Mouse (Mus musculus) hindbrain, embryonic 13.5 days (tissue): ENCODE measurements around the gene Thbs3. TPM values are rescaled to one million over a fixed set of nuclear protein-coding genes. Genes with fewer than 3 reads are reported as not detected.

Experiments used
- ATAC-seq: fragments of 200-750 bp; cut with Nextera tagmentation; 2 replicates; pipeline ENCODE4 v1.8.0; 2017; ENCODE audit warnings: moderate TSS enrichment; ENCODE audit not compliant: low FRiP score
- H3K27ac ChIP-seq: fragments of 300-500 bp; sonication (generic); 2 replicates; pipeline ENCODE4 v1.5.1; 2015; ENCODE audit warnings: inconsistent platforms, mild to moderate bottlenecking, moderate library complexity
- H3K27me3 ChIP-seq: fragments of 300-500 bp; sonication (generic); 2 replicates; pipeline ENCODE4 v1.6.1; 2015; ENCODE audit warnings: mild to moderate bottlenecking, inconsistent platforms
- H3K36me3 ChIP-seq: fragments of 300-500 bp; sonication (generic); 2 replicates; pipeline ENCODE4 v1.6.1; 2015; ENCODE audit warnings: mild to moderate bottlenecking, inconsistent platforms
- H3K4me1 ChIP-seq: fragments of 300-500 bp; sonication (generic); replicated peaks from 2 replicates; pipeline ENCODE4 v1.6.1; 2015; ENCODE audit warnings: inconsistent platforms
- H3K4me2 ChIP-seq: fragments of 300-500 bp; sonication (generic); 2 replicates; pipeline ENCODE4 v1.6.1; 2015; ENCODE audit warnings: inconsistent platforms, mild to moderate bottlenecking, moderate library complexity
- H3K4me3 ChIP-seq: fragments of 300-500 bp; sonication (generic); 2 replicates; pipeline ENCODE4 v1.5.1; 2015; ENCODE audit warnings: mild to moderate bottlenecking, inconsistent platforms
- H3K9ac ChIP-seq: fragments of 300-500 bp; sonication (generic); 2 replicates; pipeline ENCODE4 v1.6.1; 2015; ENCODE audit warnings: mild to moderate bottlenecking, inconsistent platforms
- H3K9me3 ChIP-seq: fragments of 300-500 bp; sonication (generic); 2 replicates; pipeline ENCODE4 v1.6.1; 2016; ENCODE audit warnings: inconsistent platforms
- WGBS: fragments of 180-500 bp; shearing (Covaris S2); methylation state at CpG from one replicate; pipeline ENCODE4 v1.1.7; 2015; 5-methylcytosine and 5-hydroxymethylcytosine counted together
- polyA plus RNA-seq: library from polyadenylated mRNA; unstranded; fragments of >200 nt; fragmentation: Nextera tagmentation; extraction: Ambion mirVana; gene quantifications from 2 replicates; pipeline ENCODE4 v1.2.1, GENCODE M21; 2015

The Thbs3 gene
- polyA plus RNA-seq, 1 experiment from 2014 or later, result 53.5 TPM

GRCm38 (mm10) chr3:89183058-89183958 lies 31.7 kb upstream of the Thbs3 start, which contains the start of gene Fam189b:
Gene Fam189b, plus strand, starts transcription at chr3:89183143.
- Histone ChIP-seq H3K9ac (peak within 1 kb of the TSS; percentile 90), H3K4me3 (peak within 1 kb of the TSS; percentile 65), H3K27me3 (0 out of 2 replicates have a peak, but pooled peaks cover 7% of the 10 kb centered on the region), H3K36me3 (peaks cover 49% of the 10 kb centered on the region), H3K4me1 (peaks cover 54% of the 10 kb centered on the region), H3K4me2 (peak within 1 kb of the TSS; percentile 95), H3K27ac (peak within 1 kb of the TSS; percentile 95), H3K9me3 (no peaks in the 10 kb centered on the region)
- WGBS, result 4% methylated on average over 39 of the region's 39 CpGs
- peak; percentile 93 for ATAC-seq

- ATAC-seq, result 0 out of 2 replicates have a peak, but pooled peaks have one; percentile 3
- 77% methylated on average over 6 of the region's 6 CpGs for WGBS
- Histone ChIP-seq H3K4me3 (peak overlapping the region; percentile 65), H3K4me1 (peaks cover 47% of the 10 kb centered on the region), H3K27ac (peak overlapping the region; percentile 95), H3K9me3 (no peaks in the 10 kb centered on the region), H3K9ac (peak overlapping the region; percentile 90), H3K4me2 (peak overlapping the region; percentile 95), H3K27me3 (0 out of 2 replicates have a peak, but pooled peaks cover 8% of the 10 kb centered on the region), H3K36me3 (peaks cover 53% of the 10 kb centered on the region)
These were observed 31.0 kb upstream of the Thbs3 start for GRCm38 (mm10) chr3:89183959-89184315.

GRCm38 (mm10) chr3:89187197-89187596 lies 27.8 kb upstream of the Thbs3 start:
- WGBS, result 32% methylated on average over 23 of the region's 23 CpGs
- no peak overlapping the region for H3K4me2 ChIP-seq

GRCm38 (mm10) chr3:89187690-89188477 lies 27.1 kb upstream of the Thbs3 start:
- 0 out of 2 replicates have a peak, but pooled peaks cover 8% of the 10 kb centered on the region for H3K27me3 ChIP-seq
- 65% methylated on average over 18 of the region's 18 CpGs for WGBS
- no peak overlapping the region for H3K4me3 ChIP-seq
- H3K4me1 ChIP-seq, result peaks cover 34% of the 10 kb centered on the region
- no peak overlapping the region for H3K27ac ChIP-seq
- H3K9ac ChIP-seq, result no peak overlapping the region
- ATAC-seq, result no peak
- H3K9me3 ChIP-seq, result no peaks in the 10 kb centered on the region
- H3K4me2 ChIP-seq, result no peak overlapping the region
- peaks cover 19% of the 10 kb centered on the region for H3K36me3 ChIP-seq

More at GRCm38 (mm10) chr3:89187197-89187596, 27.8 kb upstream of the Thbs3 start:
- peaks cover 22% of the 10 kb centered on the region for H3K36me3 ChIP-seq
- no peak overlapping the region for H3K4me3 ChIP-seq
- no peaks in the 10 kb centered on the region for H3K9me3 ChIP-seq
- H3K4me1 ChIP-seq, result peaks cover 40% of the 10 kb centered on the region
- ATAC-seq, result no peak
- peak overlapping the region; percentile 39 for H3K9ac ChIP-seq
- no peak overlapping the region for H3K27ac ChIP-seq
- H3K27me3 ChIP-seq, result 0 out of 2 replicates have a peak, but pooled peaks cover 8% of the 10 kb centered on the region

GRCm38 (mm10) chr3:89188478-89188875 lies 26.5 kb upstream of the Thbs3 start:
- Histone ChIP-seq H3K4me3 (no peak overlapping the region), H3K27ac (no peak overlapping the region), H3K36me3 (peaks cover 19% of the 10 kb centered on the region), H3K9me3 (no peaks in the 10 kb centered on the region), H3K4me2 (no peak overlapping the region), H3K27me3 (0 out of 2 replicates have a peak, but pooled peaks cover 8% of the 10 kb centered on the region), H3K9ac (no peak overlapping the region), H3K4me1 (peaks cover 30% of the 10 kb centered on the region)
- ATAC-seq, result no peak
- 63% methylated on average over 12 of the region's 12 CpGs for WGBS

- Histone ChIP-seq H3K4me2 (no peak overlapping the region), H3K4me3 (no peak overlapping the region), H3K9me3 (no peaks in the 10 kb centered on the region), H3K36me3 (peaks cover 19% of the 10 kb centered on the region), H3K4me1 (peaks cover 12% of the 10 kb centered on the region), H3K27me3 (0 out of 2 replicates have a peak, but pooled peaks cover 8% of the 10 kb centered on the region), H3K27ac (no peak overlapping the region), H3K9ac (no peak overlapping the region)
- no peak for ATAC-seq
- WGBS, result 91% methylated on average over 8 of the region's 8 CpGs
These were observed 24.5 kb upstream of the Thbs3 start for GRCm38 (mm10) chr3:89190436-89190835.

GRCm38 (mm10) chr3:89193351-89193750 lies 21.6 kb upstream of the Thbs3 start:
- Histone ChIP-seq H3K4me1 (peaks cover 15% of the 10 kb centered on the region), H3K4me3 (no peak overlapping the region), H3K9ac (no peak overlapping the region), H3K27me3 (0 out of 2 replicates have a peak, but pooled peaks cover under 1% of the 10 kb centered on the region), H3K27ac (no peak overlapping the region), H3K36me3 (peaks cover 6% of the 10 kb centered on the region), H3K9me3 (no peaks in the 10 kb centered on the region), H3K4me2 (no peak overlapping the region)
- WGBS, result 78% methylated on average over 1 of the region's 1 CpGs
- ATAC-seq, result no peak

GRCm38 (mm10) chr3:89193853-89194252 lies 21.1 kb upstream of the Thbs3 start:
- Histone ChIP-seq H3K27me3 (no peaks in the 10 kb centered on the region), H3K9me3 (no peaks in the 10 kb centered on the region), H3K4me3 (no peak overlapping the region), H3K27ac (no peak overlapping the region), H3K9ac (no peak overlapping the region), H3K4me2 (no peak overlapping the region), H3K36me3 (peaks cover 1% of the 10 kb centered on the region), H3K4me1 (peaks cover 15% of the 10 kb centered on the region)
- no peak for ATAC-seq
- WGBS, result 91% methylated on average over 2 of the region's 2 CpGs

GRCm38 (mm10) chr3:89195979-89196877 lies 18.8 kb upstream of the Thbs3 start:
- Histone ChIP-seq H3K4me3 (peak overlapping the region; percentile 39), H3K4me1 (peaks cover 15% of the 10 kb centered on the region), H3K4me2 (peak overlapping the region; percentile 60), H3K9me3 (no peaks in the 10 kb centered on the region), H3K27ac (peak overlapping the region; percentile 79), H3K27me3 (no peaks in the 10 kb centered on the region), H3K9ac (peak overlapping the region; percentile 70), H3K36me3 (no peaks in the 10 kb centered on the region)
- 9% methylated on average over 33 of the region's 33 CpGs for WGBS
- peak; percentile 95 for ATAC-seq

GRCm38 (mm10) chr3:89199839-89200238 lies 15.1 kb upstream of the Thbs3 start:
- H3K4me1 ChIP-seq, result peaks cover 20% of the 10 kb centered on the region
- H3K36me3 ChIP-seq, result peaks cover 10% of the 10 kb centered on the region
- no peak for ATAC-seq
- H3K4me3 ChIP-seq, result no peak overlapping the region
- no peak overlapping the region for H3K9ac ChIP-seq
- no peaks in the 10 kb centered on the region for H3K9me3 ChIP-seq
- no peak overlapping the region for H3K27ac ChIP-seq
- H3K4me2 ChIP-seq, result no peak overlapping the region
- 89% methylated on average over 3 of the region's 3 CpGs for WGBS
- no peaks in the 10 kb centered on the region for H3K27me3 ChIP-seq
